Mouse (Mus musculus): ENCODE measurements around the gene Zmynd15. TPM values are rescaled to one million over a fixed set of nuclear protein-coding genes. Genes with fewer than 3 reads are reported as not detected.

Zmynd15 gene
- polyA plus RNA-seq, 1 experiment from 2014 or later = 0.31 TPM

GRCm38 (mm10) chr11:70441882-70442281 is 17.4 kb upstream of the Zmynd15 start:
- 93% methylated on average over 7 of the region's 7 CpGs for WGBS

GRCm38 (mm10) chr11:70443964-70444363 is 15.3 kb upstream of the Zmynd15 start:
- Histone ChIP-seq H3K4me1 (ENCODE audit: control insufficient read depth, insufficient read depth, low read length) (no peaks in the 10 kb centered on the region), H3K27me3 (ENCODE audit: control insufficient read depth, insufficient read depth, low read length) (no peaks in the 10 kb centered on the region), H3K36me3 (ENCODE audit: control insufficient read depth, insufficient read depth, low read length) (peaks cover 17% of the 10 kb centered on the region), H3K9me3 (ENCODE audit: control insufficient read depth, low read length) (no peaks in the 10 kb centered on the region), H3K4me3 (ENCODE audit: low read depth, low read length) (no peak overlapping the region), H3K4me2 (ENCODE audit: low read depth, low read length) (no peak overlapping the region), H3K27ac (ENCODE audit: low read depth, low read length) (no peak overlapping the region), H3K9ac (replicated peaks; ENCODE audit: low read depth, low read length) (no peak overlapping the region)
- ATAC-seq (ENCODE audit: low read depth) = no peak
- 89% methylated on average over 3 of the region's 3 CpGs for WGBS

More at GRCm38 (mm10) chr11:70441882-70442281, 17.4 kb upstream of the Zmynd15 start:
- Histone ChIP-seq H3K4me3 (ENCODE audit: low read depth, low read length) (no peak overlapping the region), H3K9ac (replicated peaks; ENCODE audit: low read depth, low read length) (no peak overlapping the region), H3K27me3 (ENCODE audit: control insufficient read depth, insufficient read depth, low read length) (no peaks in the 10 kb centered on the region), H3K4me2 (ENCODE audit: low read depth, low read length) (no peak overlapping the region), H3K9me3 (ENCODE audit: control insufficient read depth, low read length) (no peaks in the 10 kb centered on the region), H3K4me1 (ENCODE audit: control insufficient read depth, insufficient read depth, low read length) (no peaks in the 10 kb centered on the region), H3K36me3 (ENCODE audit: control insufficient read depth, insufficient read depth, low read length) (peaks cover 35% of the 10 kb centered on the region), H3K27ac (ENCODE audit: low read depth, low read length) (no peak overlapping the region)
- no peak for ATAC-seq (ENCODE audit: low read depth)

GRCm38 (mm10) chr11:70444667-70445066 is 14.6 kb upstream of the Zmynd15 start:
- H3K27me3 ChIP-seq (ENCODE audit: control insufficient read depth, insufficient read depth, low read length) = no peaks in the 10 kb centered on the region
- H3K4me3 ChIP-seq (ENCODE audit: low read depth, low read length) = no peak overlapping the region
- no peak overlapping the region for H3K9ac ChIP-seq (replicated peaks; ENCODE audit: low read depth, low read length)
- no peak overlapping the region for H3K27ac ChIP-seq (ENCODE audit: low read depth, low read length)
- H3K4me1 ChIP-seq (ENCODE audit: control insufficient read depth, insufficient read depth, low read length) = no peaks in the 10 kb centered on the region
- H3K9me3 ChIP-seq (ENCODE audit: control insufficient read depth, low read length) = no peaks in the 10 kb centered on the region
- no peak for ATAC-seq (ENCODE audit: low read depth)
- H3K36me3 ChIP-seq (ENCODE audit: control insufficient read depth, insufficient read depth, low read length) = peaks cover 10% of the 10 kb centered on the region
- H3K4me2 ChIP-seq (ENCODE audit: low read depth, low read length) = no peak overlapping the region
- WGBS = 81% methylated on average over 6 of the region's 6 CpGs

- Histone ChIP-seq H3K4me1 (ENCODE audit: control insufficient read depth, insufficient read depth, low read length) (no peaks in the 10 kb centered on the region), H3K27me3 (ENCODE audit: control insufficient read depth, insufficient read depth, low read length) (no peaks in the 10 kb centered on the region), H3K4me2 (ENCODE audit: low read depth, low read length) (no peak overlapping the region), H3K9ac (replicated peaks; ENCODE audit: low read depth, low read length) (no peak overlapping the region), H3K27ac (ENCODE audit: low read depth, low read length) (no peak overlapping the region), H3K36me3 (ENCODE audit: control insufficient read depth, insufficient read depth, low read length) (no peaks in the 10 kb centered on the region), H3K4me3 (ENCODE audit: low read depth, low read length) (no peak overlapping the region), H3K9me3 (ENCODE audit: control insufficient read depth, low read length) (no peaks in the 10 kb centered on the region)
- 56% methylated on average over 3 of the region's 3 CpGs for WGBS
- no peak for ATAC-seq (ENCODE audit: low read depth)
Observed at GRCm38 (mm10) chr11:70446756-70447155, 12.5 kb upstream of the Zmynd15 start.

- 77% methylated on average over 1 of the region's 1 CpGs for WGBS
- ATAC-seq (ENCODE audit: low read depth) = no peak
Observed at GRCm38 (mm10) chr11:70447373-70447772, 11.9 kb upstream of the Zmynd15 start.

GRCm38 (mm10) chr11:70450926-70451325 is 8.3 kb upstream of the Zmynd15 start:
- no peak overlapping the region for H3K4me3 ChIP-seq (ENCODE audit: low read depth, low read length)
- no peaks in the 10 kb centered on the region for H3K9me3 ChIP-seq (ENCODE audit: control insufficient read depth, low read length)
- H3K36me3 ChIP-seq (ENCODE audit: control insufficient read depth, insufficient read depth, low read length) = 0 out of 2 replicates have a peak, but pooled peaks cover 5% of the 10 kb centered on the region
- H3K9ac ChIP-seq (replicated peaks; ENCODE audit: low read depth, low read length) = no peak overlapping the region
- no peak overlapping the region for H3K4me2 ChIP-seq (ENCODE audit: low read depth, low read length)
- no peak for ATAC-seq (ENCODE audit: low read depth)
- peaks cover 10% of the 10 kb centered on the region; the same call in 1 of the 2 replicates for H3K4me1 ChIP-seq (ENCODE audit: control insufficient read depth, insufficient read depth, low read length)
- H3K27me3 ChIP-seq (ENCODE audit: control insufficient read depth, insufficient read depth, low read length) = no peaks in the 10 kb centered on the region
- H3K27ac ChIP-seq (ENCODE audit: low read depth, low read length) = no peak overlapping the region
- WGBS = 79% methylated on average over 2 of the region's 2 CpGs

More at GRCm38 (mm10) chr11:70447373-70447772, 11.9 kb upstream of the Zmynd15 start:
- Histone ChIP-seq H3K4me1 (ENCODE audit: control insufficient read depth, insufficient read depth, low read length) (peaks cover 2% of the 10 kb centered on the region; the same call in 1 of the 2 replicates), H3K27ac (ENCODE audit: low read depth, low read length) (no peak overlapping the region), H3K36me3 (ENCODE audit: control insufficient read depth, insufficient read depth, low read length) (no peaks in the 10 kb centered on the region), H3K9me3 (ENCODE audit: control insufficient read depth, low read length) (no peaks in the 10 kb centered on the region), H3K9ac (replicated peaks; ENCODE audit: low read depth, low read length) (no peak overlapping the region), H3K27me3 (ENCODE audit: control insufficient read depth, insufficient read depth, low read length) (no peaks in the 10 kb centered on the region), H3K4me3 (ENCODE audit: low read depth, low read length) (no peak overlapping the region), H3K4me2 (ENCODE audit: low read depth, low read length) (no peak overlapping the region)

GRCm38 (mm10) chr11:70451797-70452498 is 7.3 kb upstream of the Zmynd15 start, which contains the start of gene Med11:
Med11 (plus strand) TSS chr11:70451919.
- WGBS = under 1% methylated on average over 46 of the region's 46 CpGs
- H3K27ac ChIP-seq (ENCODE audit: low read depth, low read length) = peak within 1 kb of the TSS; percentile 95
- peak; percentile 96 for ATAC-seq (ENCODE audit: low read depth)
- peak within 1 kb of the TSS; percentile 70 for H3K4me2 ChIP-seq (ENCODE audit: low read depth, low read length)
- H3K9me3 ChIP-seq (ENCODE audit: control insufficient read depth, low read length) = no peaks in the 10 kb centered on the region
- peak within 1 kb of the TSS; percentile 62 for H3K4me3 ChIP-seq (ENCODE audit: low read depth, low read length)
- H3K27me3 ChIP-seq (ENCODE audit: control insufficient read depth, insufficient read depth, low read length) = no peaks in the 10 kb centered on the region
- peaks cover 10% of the 10 kb centered on the region; the same call in 1 of the 2 replicates for H3K4me1 ChIP-seq (ENCODE audit: control insufficient read depth, insufficient read depth, low read length)
- 0 out of 2 replicates have a peak, but pooled peaks cover 5% of the 10 kb centered on the region for H3K36me3 ChIP-seq (ENCODE audit: control insufficient read depth, insufficient read depth, low read length)
- peak within 1 kb of the TSS; percentile 75 for H3K9ac ChIP-seq (replicated peaks; ENCODE audit: low read depth, low read length)

- H3K4me3 ChIP-seq (ENCODE audit: low read depth, low read length) = no peak overlapping the region
- H3K4me2 ChIP-seq (ENCODE audit: low read depth, low read length) = no peak overlapping the region
- no peaks in the 10 kb centered on the region for H3K9me3 ChIP-seq (ENCODE audit: control insufficient read depth, low read length)
- WGBS = 89% methylated on average over 9 of the region's 9 CpGs
- H3K4me1 ChIP-seq (ENCODE audit: control insufficient read depth, insufficient read depth, low read length) = peaks cover 10% of the 10 kb centered on the region; the same call in 1 of the 2 replicates
- no peaks in the 10 kb centered on the region for H3K27me3 ChIP-seq (ENCODE audit: control insufficient read depth, insufficient read depth, low read length)
- no peak overlapping the region for H3K9ac ChIP-seq (replicated peaks; ENCODE audit: low read depth, low read length)
- H3K27ac ChIP-seq (ENCODE audit: low read depth, low read length) = no peak overlapping the region
- no peak for ATAC-seq (ENCODE audit: low read depth)
- 0 out of 2 replicates have a peak, but pooled peaks cover 5% of the 10 kb centered on the region for H3K36me3 ChIP-seq (ENCODE audit: control insufficient read depth, insufficient read depth, low read length)
Observed at GRCm38 (mm10) chr11:70453261-70454044, 5.8 kb upstream of the Zmynd15 start.

Data from neural tube, embryonic 14.5 days (tissue).